Mouse (Mus musculus) midbrain, embryonic 11.5 days (tissue): Measurements from ENCODE around the gene Msi1. TPM values are rescaled to one million over a fixed set of nuclear protein-coding genes. Genes with fewer than 3 reads are reported as not detected.

Experiments used
- ATAC-seq: fragments of 200-750 bp; cut with Nextera tagmentation; 2 replicates; pipeline ENCODE4 v1.8.0; 2017; ENCODE audit warnings: moderate TSS enrichment, moderate library complexity; ENCODE audit not compliant: low FRiP score
- DNase-seq: peaks from one replicate; pipeline ENCODE4 v3.0.0; 2015; ENCODE audit warnings: low spot score; ENCODE audit errors: missing footprints
- H3K27ac ChIP-seq: fragments of 300-500 bp; sonication (generic); 2 replicates; pipeline ENCODE4 v1.5.1; 2014; ENCODE audit warnings: low read depth, low read length
- H3K27me3 ChIP-seq: fragments of 300-500 bp; sonication (generic); 2 replicates; pipeline ENCODE4 v1.6.1; 2014; ENCODE audit warnings: mild to moderate bottlenecking, low read length, moderate library complexity, mixed read lengths; ENCODE audit not compliant: control insufficient read depth, insufficient read depth
- H3K36me3 ChIP-seq: fragments of 300-500 bp; sonication (generic); 2 replicates; pipeline ENCODE4 v1.6.1; 2014; ENCODE audit warnings: mild to moderate bottlenecking, low read length, moderate library complexity, mixed read lengths; ENCODE audit not compliant: control insufficient read depth, insufficient read depth
- H3K4me1 ChIP-seq: fragments of 300-500 bp; sonication (generic); 2 replicates; pipeline ENCODE4 v1.6.1; 2014; ENCODE audit warnings: low read length; ENCODE audit not compliant: control insufficient read depth, insufficient read depth
- H3K4me2 ChIP-seq: fragments of 300-500 bp; sonication (generic); 2 replicates; pipeline ENCODE4 v1.6.1; 2014; ENCODE audit warnings: mild to moderate bottlenecking, moderate library complexity
- H3K4me3 ChIP-seq: fragments of 300-500 bp; sonication (generic); 2 replicates; pipeline ENCODE4 v1.5.1; 2014; ENCODE audit warnings: low read depth, low read length
- H3K9ac ChIP-seq: fragments of 300-500 bp; sonication (generic); 2 replicates; pipeline ENCODE4 v1.6.1; 2014; ENCODE audit warnings: low read length
- H3K9me3 ChIP-seq: fragments of 300-500 bp; sonication (generic); 2 replicates; pipeline ENCODE4 v1.6.1; 2016; ENCODE audit warnings: low read length; ENCODE audit not compliant: control insufficient read depth
- WGBS: fragments of 180-500 bp; shearing (Covaris S2); extraction: QIAGEN DNeasy Blood & Tissue Kit; methylation state at CpG from one replicate; pipeline ENCODE4 v1.1.7; 2014; 5-methylcytosine and 5-hydroxymethylcytosine counted together
- polyA plus RNA-seq: library from polyadenylated mRNA; unstranded; fragments of >200 nt; fragmentation: Nextera tagmentation; extraction: Ambion mirVana; gene quantifications from 2 replicates; pipeline ENCODE4 v1.2.1, GENCODE M21; 2014

Msi1 gene
- polyA plus RNA-seq, 1 experiment from 2014 or later, result 227 TPM

DNA sequence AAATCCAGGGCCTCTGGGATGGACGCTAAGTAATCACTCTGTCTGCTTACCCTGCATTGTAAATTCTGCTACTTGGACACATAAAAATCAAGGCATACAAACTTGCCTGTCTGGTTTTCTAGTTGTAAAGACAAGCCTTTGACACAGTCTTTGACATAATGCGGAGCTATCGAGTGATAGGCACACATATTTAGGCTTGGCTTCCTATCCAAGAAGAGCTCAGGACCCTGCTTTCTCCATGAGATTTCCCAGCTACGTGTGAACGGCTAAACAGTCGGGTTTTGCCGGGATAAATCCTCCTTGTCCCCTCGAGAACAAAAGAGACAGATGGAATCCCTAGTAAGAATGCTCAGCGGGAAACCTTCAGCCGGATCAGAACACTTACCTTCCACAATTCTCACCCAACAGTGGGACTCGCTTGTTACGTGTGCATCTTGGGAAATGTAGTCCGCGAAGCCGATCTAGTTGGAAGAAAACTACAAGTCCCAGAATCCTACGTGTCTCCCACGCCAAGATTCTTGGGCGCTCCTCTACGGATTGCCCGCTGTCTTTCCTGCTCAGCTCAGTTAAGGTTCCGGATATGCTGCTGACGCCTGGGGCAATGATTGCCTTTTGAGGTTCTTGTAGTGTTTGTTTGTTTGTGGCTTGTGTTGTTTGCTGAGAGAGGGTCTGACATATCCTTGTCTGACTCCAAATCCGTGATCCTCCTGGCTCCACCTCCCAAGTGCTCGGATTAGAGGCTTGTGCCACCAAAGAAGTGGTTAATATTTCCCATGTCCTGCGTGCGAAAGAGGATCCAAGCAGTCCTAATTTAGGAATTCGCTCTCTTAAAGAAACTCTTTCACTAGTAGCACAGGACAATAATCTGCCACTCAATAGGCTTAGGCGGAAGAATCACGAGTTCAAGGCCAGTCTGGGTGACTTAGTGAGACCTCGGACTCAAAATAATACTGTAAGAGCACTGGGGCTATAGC lies 54.8 kb downstream of the Msi1 start, which contains the start of gene Sirt4:
Gene Sirt4, minus strand, starts transcription at position 779 of the 974 bp plus-strand sequence.
- peak within 1 kb of the TSS; percentile 35 for H3K4me3 ChIP-seq
- H3K9me3 ChIP-seq, result no peaks in the 10 kb centered on the region
- peak within 1 kb of the TSS; percentile 35; the same call in 1 of the 2 replicates for H3K27ac ChIP-seq
- peaks cover 12% of the 10 kb centered on the region for H3K27me3 ChIP-seq
- peak; percentile 99 for DNase-seq
- WGBS, result 9% methylated on average over 30 of the region's 30 CpGs
- ATAC-seq, result peak; percentile 87
- H3K36me3 ChIP-seq, result no peaks in the 10 kb centered on the region
- H3K9ac ChIP-seq, result peak within 1 kb of the TSS; percentile 66
- H3K4me2 ChIP-seq, result peak within 1 kb of the TSS; percentile 68
- H3K4me1 ChIP-seq, result peaks cover 14% of the 10 kb centered on the region

DNA sequence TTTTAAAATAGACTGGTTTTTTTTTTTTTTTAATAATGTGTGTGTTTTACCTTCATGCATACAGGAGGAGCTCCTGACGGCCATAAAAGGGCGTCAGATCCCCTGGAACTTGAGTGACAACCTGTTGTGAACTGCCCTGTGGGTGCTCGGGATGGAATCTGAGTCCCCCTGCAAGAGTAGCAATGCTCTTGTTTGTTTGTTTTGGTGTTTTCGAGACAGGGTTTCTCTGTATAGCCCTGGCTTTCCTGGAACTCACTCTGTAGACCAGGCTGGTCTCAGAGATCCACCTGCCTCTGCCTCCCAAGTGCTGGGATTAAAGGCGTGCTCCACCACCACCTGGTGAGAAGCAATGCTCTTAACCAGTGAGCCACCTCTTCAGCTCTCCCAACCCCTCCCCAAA lies 55.6 kb downstream of the Msi1 start:
- ATAC-seq (no peak), DNase-seq (peak; percentile 80)
- H3K27me3 ChIP-seq, result peaks cover 6% of the 10 kb centered on the region
- peaks cover 14% of the 10 kb centered on the region for H3K4me1 ChIP-seq
- peak overlapping the region; percentile 57; the same call in 1 of the 2 replicates for H3K9ac ChIP-seq
- H3K9me3 ChIP-seq, result no peaks in the 10 kb centered on the region
- 82% methylated on average over 5 of the region's 5 CpGs for WGBS
- H3K4me3 ChIP-seq, result peak overlapping the region; percentile 35; the same call in 1 of the 2 replicates
- no peaks in the 10 kb centered on the region for H3K36me3 ChIP-seq
- peak overlapping the region; percentile 68 for H3K4me2 ChIP-seq
- no peak overlapping the region for H3K27ac ChIP-seq

DNA sequence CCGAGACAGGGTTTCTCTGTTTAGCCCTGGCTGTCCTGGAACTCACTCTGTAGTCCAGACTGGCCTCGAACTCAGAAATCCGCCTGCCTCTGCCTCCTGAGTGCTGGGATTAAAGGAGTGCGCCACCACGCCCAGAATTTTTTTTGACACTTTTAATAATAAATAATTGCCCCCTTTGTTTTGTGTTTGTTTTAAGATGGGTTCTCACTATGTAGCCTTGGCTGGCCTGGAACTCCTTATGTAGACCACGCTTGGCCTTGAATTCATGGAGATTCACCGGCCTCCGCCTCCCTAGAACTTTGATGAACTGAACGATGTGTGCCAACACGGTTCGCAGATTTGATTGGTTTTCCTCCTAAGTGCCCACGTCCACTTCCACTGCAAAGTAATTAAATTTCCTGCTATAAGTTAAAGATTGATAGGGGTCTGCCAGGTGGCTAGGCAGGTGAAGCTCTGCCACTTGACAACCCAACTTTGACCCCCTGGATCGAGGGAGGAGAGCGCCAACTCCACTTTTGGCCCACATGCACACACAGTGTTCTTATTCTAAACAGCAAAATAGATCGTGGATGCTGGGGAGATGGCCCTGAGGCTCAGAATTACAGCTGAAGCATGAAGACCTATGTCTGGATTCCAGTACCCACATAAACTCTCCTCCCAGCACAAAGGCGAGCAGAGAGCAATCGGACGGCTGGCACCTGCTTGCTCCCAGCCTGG lies 56.2 kb downstream of the Msi1 start:
- ATAC-seq, result no peak
- Histone ChIP-seq H3K9ac (no peak overlapping the region), H3K36me3 (no peaks in the 10 kb centered on the region), H3K4me2 (no peak overlapping the region), H3K4me3 (no peak overlapping the region), H3K4me1 (peaks cover 15% of the 10 kb centered on the region; the same call in 1 of the 2 replicates), H3K27ac (no peak overlapping the region), H3K27me3 (0 out of 2 replicates have a peak, but pooled peaks cover 5% of the 10 kb centered on the region), H3K9me3 (no peaks in the 10 kb centered on the region)
- 91% methylated on average over 18 of the region's 18 CpGs for WGBS
- peak; percentile 51 for DNase-seq

DNA sequence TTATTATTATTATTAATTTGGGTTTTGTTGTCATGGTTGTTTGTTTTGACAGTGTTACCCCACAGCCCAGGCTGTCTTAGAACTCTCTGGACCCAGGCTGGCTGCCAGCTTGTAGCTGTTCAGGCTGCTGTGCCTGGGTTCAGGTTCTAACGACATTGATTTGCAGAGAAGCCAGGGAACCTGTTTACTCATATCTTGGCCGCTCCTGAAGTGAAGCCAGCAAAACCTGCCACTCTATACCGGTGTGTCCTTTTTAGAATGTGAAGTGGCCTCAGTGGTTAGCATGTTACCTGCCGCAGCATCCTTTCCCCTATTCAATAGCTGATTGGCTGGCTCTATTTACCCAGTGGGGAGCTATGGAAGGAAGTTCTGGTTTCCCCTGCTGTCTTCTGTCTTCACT lies 57.3 kb downstream of the Msi1 start:
- no peak overlapping the region; the same call in 1 of the 2 replicates for H3K9ac ChIP-seq
- WGBS, result 61% methylated on average over 4 of the region's 4 CpGs
- H3K4me1 ChIP-seq, result peaks cover 18% of the 10 kb centered on the region

DNA sequence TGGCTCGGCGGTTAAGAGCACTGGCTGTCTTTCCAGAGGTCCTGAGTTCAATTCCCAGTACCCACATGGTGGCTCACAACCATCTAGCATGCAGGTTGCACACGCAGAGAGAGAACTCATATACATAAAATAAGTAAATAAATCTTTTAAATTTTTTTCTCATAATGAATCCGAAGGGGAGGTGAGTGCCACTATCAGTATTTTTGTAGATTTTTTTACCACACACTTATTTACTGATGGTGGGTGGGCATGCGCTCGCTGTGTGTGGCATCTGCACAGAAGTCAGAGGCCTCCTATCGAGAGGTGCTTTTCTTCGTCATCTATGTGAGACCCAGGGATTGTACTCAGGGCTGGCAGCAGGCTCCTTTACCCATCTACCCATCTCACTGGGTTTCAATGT lies 58.0 kb downstream of the Msi1 start:
- H3K4me3 ChIP-seq, result no peak overlapping the region
- H3K27ac ChIP-seq, result no peak overlapping the region
- H3K4me1 ChIP-seq, result peaks cover 23% of the 10 kb centered on the region
- H3K9me3 ChIP-seq, result no peaks in the 10 kb centered on the region
- H3K4me2 ChIP-seq, result no peak overlapping the region
- WGBS, result 83% methylated on average over 8 of the region's 8 CpGs
- H3K27me3 ChIP-seq, result 0 out of 2 replicates have a peak, but pooled peaks cover under 1% of the 10 kb centered on the region
- DNase-seq (peak; percentile 74), ATAC-seq (no peak)
- no peak overlapping the region for H3K9ac ChIP-seq
- H3K36me3 ChIP-seq, result no peaks in the 10 kb centered on the region

More for the DNA sequence above, 57.3 kb downstream of the Msi1 start:
- Histone ChIP-seq H3K27me3 (0 out of 2 replicates have a peak, but pooled peaks cover 2% of the 10 kb centered on the region), H3K4me2 (no peak overlapping the region), H3K9me3 (no peaks in the 10 kb centered on the region), H3K4me3 (no peak overlapping the region), H3K36me3 (no peaks in the 10 kb centered on the region), H3K27ac (no peak overlapping the region)
- ATAC-seq, result no peak
- peak; percentile 60 for DNase-seq

DNA sequence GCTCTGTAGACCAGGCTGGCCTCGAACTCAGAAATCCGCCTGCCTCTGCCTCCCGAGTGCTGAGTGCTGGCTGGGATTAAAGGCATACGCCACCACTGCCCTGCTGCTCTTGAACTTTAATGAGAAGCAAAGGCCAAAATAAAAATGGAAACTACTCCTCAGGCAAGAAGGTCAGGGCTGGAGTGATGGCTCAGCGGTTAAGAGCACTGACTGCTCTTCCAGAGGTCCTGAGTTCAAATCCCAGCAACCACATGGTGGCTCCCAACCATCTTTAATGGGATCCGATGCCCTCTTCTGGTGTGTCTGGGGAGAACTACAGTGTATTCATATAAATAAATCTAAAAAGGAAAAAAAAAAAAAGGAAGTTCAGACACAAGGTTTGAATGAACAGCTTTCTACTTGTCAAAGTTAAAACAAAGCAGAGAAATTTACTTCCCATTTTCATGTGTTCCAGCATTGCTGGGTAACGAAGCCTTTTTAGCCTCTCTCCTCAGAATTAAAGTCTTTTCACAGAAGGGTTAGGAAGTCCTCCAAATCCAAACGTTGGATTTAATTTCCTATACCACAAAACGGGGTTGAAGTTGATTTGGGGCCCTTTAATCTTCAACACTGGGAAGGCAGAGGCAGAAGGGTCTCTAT lies 58.7 kb downstream of the Msi1 start:
- no peak overlapping the region for H3K4me2 ChIP-seq
- no peaks in the 10 kb centered on the region for H3K9me3 ChIP-seq
- H3K4me3 ChIP-seq, result no peak overlapping the region
- H3K9ac ChIP-seq, result no peak overlapping the region
- no peak overlapping the region for H3K27ac ChIP-seq
- peaks cover 20% of the 10 kb centered on the region for H3K4me1 ChIP-seq
- DNase-seq, result no peak
- no peak for ATAC-seq
- WGBS, result 76% methylated on average over 9 of the region's 9 CpGs
- H3K27me3 ChIP-seq, result no peaks in the 10 kb centered on the region
- no peaks in the 10 kb centered on the region for H3K36me3 ChIP-seq

DNA sequence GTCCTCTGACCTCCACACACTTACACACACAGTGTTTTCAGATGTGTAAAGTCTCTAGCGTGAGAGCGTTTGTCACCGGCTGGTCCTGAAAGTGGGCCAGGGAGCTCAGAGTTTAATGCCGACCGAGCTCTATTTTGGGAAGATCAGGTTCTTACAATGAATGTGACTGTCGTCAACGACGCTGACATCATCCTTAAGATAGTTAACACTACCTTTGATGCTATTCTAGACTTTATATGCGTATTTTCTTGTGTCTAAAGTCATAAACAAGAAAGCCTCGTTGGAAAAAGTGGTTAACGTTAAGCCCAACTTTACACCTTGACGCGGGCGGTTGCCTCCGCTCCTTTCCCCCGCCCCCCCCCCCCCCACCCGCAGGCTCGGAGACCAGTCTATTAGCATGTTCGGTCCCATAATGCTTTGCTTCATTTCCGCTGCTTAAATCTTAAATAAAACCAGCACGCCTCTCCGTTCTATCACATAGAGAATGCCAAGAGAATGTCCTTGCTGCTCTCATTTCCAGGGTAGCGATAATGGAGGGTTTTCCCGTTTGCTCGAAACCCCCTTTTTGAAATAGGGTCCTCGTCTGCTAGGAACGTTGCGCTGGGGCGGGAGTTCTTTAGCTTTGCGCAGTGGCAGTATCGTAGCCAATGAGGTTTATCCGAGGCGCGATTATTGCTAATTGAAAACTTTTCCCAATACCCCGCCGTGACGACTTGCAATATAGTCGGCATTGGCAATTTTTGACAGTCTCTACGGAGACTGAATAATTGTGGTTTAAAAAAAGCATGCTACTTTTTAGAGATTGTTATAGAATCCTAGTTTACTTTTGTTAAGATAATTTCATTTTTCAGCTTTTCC lies 59.7 kb downstream of the Msi1 start:
- Histone ChIP-seq H3K4me1 (peaks cover 12% of the 10 kb centered on the region), H3K9ac (peak overlapping the region; percentile 90), H3K4me2 (peak overlapping the region; percentile 36), H3K27me3 (no peaks in the 10 kb centered on the region), H3K27ac (peak overlapping the region; percentile 100), H3K36me3 (no peaks in the 10 kb centered on the region), H3K4me3 (peak overlapping the region; percentile 19), H3K9me3 (no peaks in the 10 kb centered on the region)
- ATAC-seq (peak; percentile 76), DNase-seq (peak; percentile 98)
- WGBS, result 1% methylated on average over 39 of the region's 39 CpGs
